Comparison of ENCODE assay signal across 19 mouse cellular contexts in genomic region chr7:99790816-99791215, GRCm38 (mm10). TPM values are rescaled to one million over a fixed set of nuclear protein-coding genes. Genes with fewer than 3 reads are reported as not detected.
"Had no signal": no experiment of that assay in that cellular context is flagged by ENCODE, and none has a peak within 500 bp of the region (broad histone marks: within the 10 kb centered on the region; RNA-seq: fewer than 3 reads in every experiment).

No protein-coding gene starts in this region.

- H3K27ac ChIP-seq: layer of hippocampus, adult 2 months; limb, embryonic 13.5 days; liver, embryonic 14.5 days had no signal

- H3K9me3 ChIP-seq: limb, embryonic 13.5 days had no signal

- H3K36me3 ChIP-seq: limb, embryonic 13.5 days had no signal

- H3K9ac ChIP-seq: limb, embryonic 13.5 days; liver, embryonic 14.5 days had no signal

- H3K4me3 ChIP-seq: layer of hippocampus, adult 2 months; limb, embryonic 13.5 days had no signal

- H3K4me2 ChIP-seq: limb, embryonic 13.5 days had no signal

- DNase-seq: kidney, adult 18-20 months; kidney, postnatal 10 days; kidney, postnatal 4 days; left cerebral cortex, postnatal 4 days; lung, adult 18-20 months; midbrain, embryonic 14.5 days; right cerebral cortex, postnatal 14 days; thymus, postnatal 36 days had no signal

RNA-seq across cellular contexts. Expression of gene Olfr521, which starts 27.5 kb away (rescaled TPM):
- total RNA-seq: layer of hippocampus, adult 2 months; layer of hippocampus, postnatal 10 days; left cerebral cortex, postnatal 10 days; left cerebral cortex, postnatal 4 days; liver, adult 2 months; monocyte, adult 5-6 weeks had no signal
- polyA plus RNA-seq: kidney, embryonic 14.5 days; limb, embryonic 13.5 days; liver, adult 2 months; liver, embryonic 14.5 days; lung, embryonic 16.5 days; midbrain, embryonic 14.5 days; stomach, embryonic 16.5 days; thymus, postnatal 0 days had no signal

RNA-seq across cellular contexts. Expression of gene Neu3, which starts 37.4 kb away (rescaled TPM):
- total RNA-seq: monocyte, adult 5-6 weeks had no signal
